Mouse (Mus musculus): ENCODE results near the gene Zfp52.

Gene Zfp52

GRCm38 (mm10) chr17:21535096-21536001 is at the start of gene Zfp52:
Gene Zfp52 (plus strand): TSS chr17:21535539.
- peak; percentile 72 for DNase-seq

GRCm38 (mm10) chr17:21488760-21489499 is 46.4 kb upstream of the Zfp52 start, which contains the start of gene Zfp53:
Gene Zfp53 (plus strand): TSS chr17:21488998.
- DNase-seq, result peak; percentile 86

GRCm38 (mm10) chr17:21489500-21490001 is 45.8 kb upstream of the Zfp52 start:
- no peak for DNase-seq

- DNase-seq, result no peak
Measured at GRCm38 (mm10) chr17:21501365-21501764, 34.0 kb upstream of the Zfp52 start.

- DNase-seq, result no peak
Measured at GRCm38 (mm10) chr17:21504524-21504923, 30.8 kb upstream of the Zfp52 start.

GRCm38 (mm10) chr17:21506258-21506657 is 29.1 kb upstream of the Zfp52 start:
- DNase-seq, result no peak

GRCm38 (mm10) chr17:21509756-21510155 is 25.6 kb upstream of the Zfp52 start:
- DNase-seq, result no peak

GRCm38 (mm10) chr17:21515403-21516105 is 19.8 kb upstream of the Zfp52 start:
- DNase-seq, result peak; percentile 58

- DNase-seq, result peak; percentile 40
Measured at GRCm38 (mm10) chr17:21516201-21517129, 18.9 kb upstream of the Zfp52 start.

GRCm38 (mm10) chr17:21517130-21517671 is 18.1 kb upstream of the Zfp52 start:
- no peak for DNase-seq

GRCm38 (mm10) chr17:21526270-21526669 is 9.1 kb upstream of the Zfp52 start:
- DNase-seq, result no peak

GRCm38 (mm10) chr17:21530645-21531330 is 4.6 kb upstream of the Zfp52 start:
- peak; percentile 18 for DNase-seq

- DNase-seq, result peak; percentile 59
Measured at GRCm38 (mm10) chr17:21531621-21532020, 3.7 kb upstream of the Zfp52 start.

GRCm38 (mm10) chr17:21532101-21532951 is 3.0 kb upstream of the Zfp52 start:
- peak; percentile 79 for DNase-seq

GRCm38 (mm10) chr17:21533961-21534360 is 1.4 kb upstream of the Zfp52 start:
- DNase-seq, result peak; percentile 18

GRCm38 (mm10) chr17:21534460-21535095 is 761 bp upstream of the Zfp52 start:
- peak; percentile 64 for DNase-seq

- no peak for DNase-seq
Measured at GRCm38 (mm10) chr17:21536096-21536495, 757 bp downstream of the Zfp52 start.

- no peak for DNase-seq
Measured at GRCm38 (mm10) chr17:21536676-21537075, 1.3 kb downstream of the Zfp52 start.

- peak; percentile 20 for DNase-seq
Measured at GRCm38 (mm10) chr17:21557831-21558230, 22.5 kb downstream of the Zfp52 start.
